Mouse (Mus musculus) forebrain, postnatal 0 days (tissue): ENCODE data around the gene Herpud2. TPM values are rescaled to one million over a fixed set of nuclear protein-coding genes. Genes with fewer than 3 reads are reported as not detected.
"Not testable (repeated sequence)": the region's sequence is repeated elsewhere in the genome, so short reads cannot be mapped to it uniquely, and the experiment has no call there.

Experiments
- ATAC-seq: fragments of 200-750 bp; cut with Nextera tagmentation; 2 replicates; pipeline ENCODE4 v1.8.0; 2017; ENCODE audit warnings: mild to moderate bottlenecking, moderate library complexity
- DNase-seq: peaks from one replicate; pipeline ENCODE4 v3.0.0-alpha.2; 2015
- H3K27ac ChIP-seq: fragments of 300-500 bp; sonication (generic); 2 replicates; pipeline ENCODE4 v1.5.1; 2014; ENCODE audit warnings: low read depth, mild to moderate bottlenecking, antibody characterized with exemption, low read length, moderate library complexity, mixed read lengths
- H3K27me3 ChIP-seq: fragments of 300-500 bp; sonication (generic); 2 replicates; pipeline ENCODE4 v1.6.1; 2014; ENCODE audit warnings: mild to moderate bottlenecking, low read length, mixed read lengths; ENCODE audit not compliant: insufficient read depth
- H3K36me3 ChIP-seq: fragments of 300-500 bp; sonication (generic); 2 replicates; pipeline ENCODE4 v1.6.1; 2014; ENCODE audit warnings: mild to moderate bottlenecking, moderate library complexity; ENCODE audit not compliant: insufficient read depth
- H3K4me1 ChIP-seq: fragments of 300-500 bp; sonication (generic); 2 replicates; pipeline ENCODE4 v1.6.1; 2014; ENCODE audit warnings: antibody characterized with exemption; ENCODE audit not compliant: insufficient read depth
- H3K4me2 ChIP-seq: fragments of 300-500 bp; sonication (generic); 2 replicates; pipeline ENCODE4 v1.6.1; 2014; ENCODE audit warnings: low read depth, mild to moderate bottlenecking, moderate library complexity
- H3K4me3 ChIP-seq: fragments of 300-500 bp; sonication (generic); 2 replicates; pipeline ENCODE4 v1.5.1; 2014; ENCODE audit warnings: low read depth, low read length, mixed read lengths
- H3K9ac ChIP-seq: fragments of 300-500 bp; sonication (generic); 2 replicates; pipeline ENCODE4 v1.6.1; 2014; ENCODE audit warnings: mild to moderate bottlenecking
- H3K9me3 ChIP-seq: fragments of 300-500 bp; sonication (generic); 2 replicates; pipeline ENCODE4 v1.6.1; 2016; ENCODE audit warnings: low read length
- CTCF ChIP-seq: sonication (generic); IDR thresholded peaks from 2 replicates; pipeline ENCODE4 v1.5.1; 2016; ENCODE audit warnings: antibody characterized with exemption, control low read depth, low read depth
- WGBS: fragments of 180-500 bp; shearing (Covaris S2); extraction: QIAGEN DNeasy Blood & Tissue Kit; methylation state at CpG from one replicate; pipeline ENCODE4 v1.1.7; 2014; 5-methylcytosine and 5-hydroxymethylcytosine counted together
- polyA plus RNA-seq: library from polyadenylated mRNA; unstranded; fragments of >200 nt; fragmentation: Nextera tagmentation; extraction: Ambion mirVana; gene quantifications from 2 replicates; pipeline ENCODE4 v1.2.1, GENCODE M21; 2015
- total RNA-seq: library from RNA; depleted of rRNA; stranded (reverse); fragments of >200 nt; gene quantifications from 2 replicates; pipeline ENCODE4 v1.2.3, GENCODE M21; 2014

Gene Herpud2
- total and polyA plus RNA-seq, 2 experiments from 2014 or later = 20.1 to 30.4 TPM

- ATAC-seq = no peak
- Histone ChIP-seq H3K9me3 (no peaks in the 10 kb centered on the region), H3K27ac (no peak overlapping the region), H3K9ac (no peak overlapping the region), H3K4me3 (no peak overlapping the region), H3K4me2 (no peak overlapping the region), H3K36me3 (no peaks in the 10 kb centered on the region), H3K4me1 (no peaks in the 10 kb centered on the region), H3K27me3 (no peaks in the 10 kb centered on the region)
- TF ChIP-seq CTCF = no peak
- WGBS = 94% methylated on average over 1 of the region's 1 CpGs
- no peak for DNase-seq
Measured at GRCm38 (mm10) chr9:25138900-25139299, 12.7 kb downstream of the Herpud2 start.

DNA sequence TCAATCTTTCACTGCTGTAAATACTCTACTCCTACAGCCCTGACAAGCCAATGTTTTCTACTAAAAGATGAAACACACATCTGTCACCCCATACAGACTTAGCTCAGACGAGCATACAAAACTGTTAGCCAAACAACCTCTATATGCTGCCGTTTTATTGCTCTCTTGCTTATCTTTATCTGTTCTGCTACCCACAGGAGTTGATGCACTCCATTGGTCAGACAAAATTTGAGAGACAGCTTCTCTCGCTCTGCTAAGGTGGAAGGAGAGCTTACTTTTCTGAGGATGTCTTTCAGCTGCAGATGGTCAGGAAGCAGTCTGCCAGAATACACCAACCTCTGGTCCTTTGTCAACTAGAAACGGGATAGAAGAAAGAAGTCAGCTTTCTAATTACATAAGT, 18.7 kb downstream of the Herpud2 start:
- Histone ChIP-seq H3K4me1 (no peaks in the 10 kb centered on the region), H3K36me3 (no peaks in the 10 kb centered on the region), H3K9ac (no peak overlapping the region), H3K27me3 (no peaks in the 10 kb centered on the region), H3K9me3 (no peaks in the 10 kb centered on the region), H3K4me3 (no peak overlapping the region), H3K27ac (no peak overlapping the region), H3K4me2 (no peak overlapping the region)
- no peak for TF ChIP-seq CTCF
- no peak for ATAC-seq
- WGBS = 73% methylated on average over 4 of the region's 4 CpGs
- DNase-seq = no peak

DNA sequence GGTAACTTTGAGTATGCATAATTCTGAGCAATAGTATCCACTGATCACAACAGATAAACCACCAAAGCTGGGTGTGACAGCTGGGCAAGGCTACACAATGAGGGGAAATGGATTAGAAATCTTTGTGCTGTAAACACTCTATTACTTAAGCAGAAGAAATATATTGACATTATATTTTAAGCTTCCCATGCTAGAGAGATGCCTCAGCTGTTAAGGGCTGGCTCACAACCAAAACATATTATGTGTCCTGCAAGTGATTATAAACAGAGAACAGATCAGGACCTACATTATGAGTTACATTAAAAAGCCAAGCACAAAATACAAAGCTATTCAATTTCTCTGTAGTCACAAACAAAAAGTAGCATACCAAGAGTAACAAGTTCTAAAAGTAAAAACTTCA, 19.4 kb downstream of the Herpud2 start:
- Histone ChIP-seq H3K27ac (no peak overlapping the region), H3K4me3 (no peak overlapping the region), H3K9me3 (no peaks in the 10 kb centered on the region), H3K9ac (no peak overlapping the region), H3K4me1 (no peaks in the 10 kb centered on the region), H3K4me2 (no peak overlapping the region), H3K27me3 (no peaks in the 10 kb centered on the region), H3K36me3 (no peaks in the 10 kb centered on the region)
- DNase-seq (no peak), ATAC-seq (no peak)
- TF ChIP-seq CTCF = no peak

DNA sequence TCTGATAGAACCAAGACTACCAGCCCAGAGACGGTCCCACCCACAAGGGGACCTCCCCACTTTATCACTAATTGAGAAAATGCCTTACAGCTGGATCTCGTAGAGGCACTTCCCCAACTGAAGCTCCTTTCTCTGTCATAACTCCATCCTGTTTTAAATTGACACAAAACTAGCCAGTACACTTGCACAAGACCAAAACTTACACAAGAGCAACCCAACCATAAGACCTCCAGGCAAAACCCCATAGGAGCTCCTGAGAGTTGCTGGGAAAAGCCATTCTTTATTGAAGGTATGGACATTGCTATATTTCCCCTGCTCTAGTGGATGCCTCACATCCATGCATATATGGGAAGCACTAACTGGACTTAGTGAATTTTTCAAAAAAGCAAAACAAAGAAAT, 27.6 kb downstream of the Herpud2 start:
- Histone ChIP-seq H3K27me3 (no peaks in the 10 kb centered on the region), H3K9me3 (no peaks in the 10 kb centered on the region), H3K4me3 (no peak overlapping the region), H3K9ac (no peak overlapping the region), H3K27ac (no peak overlapping the region), H3K4me1 (no peaks in the 10 kb centered on the region), H3K4me2 (no peak overlapping the region), H3K36me3 (peaks cover 17% of the 10 kb centered on the region)
- WGBS = 88% methylated on average over 2 of the region's 2 CpGs
- ATAC-seq (no peak), DNase-seq (no peak)
- TF ChIP-seq CTCF = no peak

DNA sequence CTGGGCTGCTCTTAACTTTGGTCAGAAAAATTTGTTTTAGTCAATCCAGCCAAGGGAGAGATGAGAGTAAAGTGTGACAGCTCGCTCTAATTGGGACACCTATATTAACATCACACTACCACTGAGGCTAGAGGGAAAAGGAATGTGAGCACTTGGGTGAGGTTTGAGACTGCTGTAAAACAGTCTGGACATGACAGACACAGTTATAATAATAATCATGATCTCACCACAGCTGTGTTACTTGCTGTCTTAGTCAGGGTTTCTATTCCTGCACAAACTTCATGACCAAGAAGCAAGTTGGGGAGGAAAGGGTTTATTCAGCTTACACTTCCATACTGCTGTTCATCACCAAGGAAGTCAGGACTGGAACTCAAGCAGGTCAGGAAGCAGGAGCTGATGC, 28.0 kb downstream of the Herpud2 start:
- not testable (repeated sequence) for DNase-seq, H3K4me3 ChIP-seq, H3K4me2 ChIP-seq, ATAC-seq, H3K27me3 ChIP-seq, H3K4me1 ChIP-seq, H3K9ac ChIP-seq, H3K9me3 ChIP-seq, H3K27ac ChIP-seq
- H3K36me3 ChIP-seq = peaks cover 17% of the 10 kb centered on the region
- WGBS = 100% methylated on average over 1 of the region's 1 CpGs

DNA sequence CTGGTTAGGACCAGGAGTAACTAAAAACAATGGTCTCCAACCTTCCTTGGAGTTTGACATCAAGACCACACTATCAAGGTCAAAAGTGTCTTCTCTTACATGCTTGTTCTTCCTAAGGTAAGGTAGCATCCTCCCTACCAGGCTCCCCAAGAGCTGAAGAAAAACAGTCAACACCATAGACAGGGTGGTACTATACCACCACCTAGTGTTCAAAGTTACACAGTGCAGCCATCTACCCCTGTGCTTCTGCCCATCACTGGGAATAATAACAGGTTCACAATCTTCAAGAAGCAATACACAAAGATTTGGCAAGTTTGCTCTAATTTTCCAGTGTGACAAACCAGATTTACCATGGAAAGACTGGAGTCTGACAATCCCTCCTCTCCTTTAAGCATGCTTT, 47.0 kb downstream of the Herpud2 start:
- no peak overlapping the region for H3K27ac ChIP-seq
- H3K4me3 ChIP-seq = no peak overlapping the region
- no peaks in the 10 kb centered on the region for H3K27me3 ChIP-seq
- peak; percentile 85 for TF ChIP-seq CTCF
- H3K4me1 ChIP-seq = no peaks in the 10 kb centered on the region
- H3K4me2 ChIP-seq = no peak overlapping the region
- no peak overlapping the region for H3K9ac ChIP-seq
- H3K9me3 ChIP-seq = 0 out of 2 replicates have a peak, but pooled peaks cover 5% of the 10 kb centered on the region
- H3K36me3 ChIP-seq = peaks cover 35% of the 10 kb centered on the region
- ATAC-seq = no peak
- peak; percentile 63 for DNase-seq

- 97% methylated on average over 1 of the region's 1 CpGs for WGBS
Measured at GRCm38 (mm10) chr9:25102881-25103280, 48.7 kb downstream of the Herpud2 start.

DNA sequence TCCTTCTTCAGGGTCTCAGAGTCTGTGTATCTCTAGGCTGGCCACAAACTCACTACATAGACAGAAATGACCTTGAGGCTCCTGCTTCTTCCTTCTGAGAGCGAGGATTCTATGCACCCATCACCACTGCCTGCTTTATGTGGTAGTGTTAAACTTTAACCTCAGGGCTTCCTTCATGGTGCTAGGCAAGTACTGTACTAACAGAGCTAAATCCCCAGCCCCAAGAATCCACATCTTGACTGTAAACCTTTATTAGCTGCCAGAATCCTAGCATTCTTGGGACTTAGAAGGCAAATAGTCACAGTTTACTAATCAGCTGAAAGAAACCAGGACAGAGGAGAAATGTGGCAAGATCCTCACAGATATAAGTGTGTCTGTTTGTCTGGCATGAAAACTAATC, 60.8 kb downstream of the Herpud2 start:
- Histone ChIP-seq H3K27me3 (no peaks in the 10 kb centered on the region), H3K27ac (no peak overlapping the region), H3K9me3 (no peaks in the 10 kb centered on the region), H3K4me3 (no peak overlapping the region), H3K4me1 (no peaks in the 10 kb centered on the region), H3K36me3 (no peaks in the 10 kb centered on the region), H3K9ac (no peak overlapping the region), H3K4me2 (no peak overlapping the region)
- ATAC-seq = no peak
- no peak for TF ChIP-seq CTCF
- DNase-seq = no peak
- WGBS = 91% methylated on average over 1 of the region's 1 CpGs

More at GRCm38 (mm10) chr9:25102881-25103280, 48.7 kb downstream of the Herpud2 start:
- H3K9me3 ChIP-seq = 0 out of 2 replicates have a peak, but pooled peaks cover 5% of the 10 kb centered on the region
- H3K4me1 ChIP-seq = no peaks in the 10 kb centered on the region
- H3K27ac ChIP-seq = no peak overlapping the region
- peaks cover 27% of the 10 kb centered on the region for H3K36me3 ChIP-seq
- no peak for ATAC-seq
- no peak overlapping the region for H3K9ac ChIP-seq
- no peak for DNase-seq
- no peak overlapping the region for H3K4me2 ChIP-seq
- H3K4me3 ChIP-seq = no peak overlapping the region
- TF ChIP-seq CTCF = no peak
- H3K27me3 ChIP-seq = no peaks in the 10 kb centered on the region
